Mouse (Mus musculus) lung, postnatal 0 days (tissue): Measurements from ENCODE around the gene Frrs1.

Experiments used
- CTCF ChIP-seq: IDR thresholded peaks from 2 replicates; pipeline ENCODE4 v1.5.1; 2016; ENCODE audit warnings: antibody characterized with exemption, mild to moderate bottlenecking
- EP300 ChIP-seq: IDR thresholded peaks from 2 replicates; pipeline ENCODE4 v1.6.1; 2016; ENCODE audit warnings: antibody characterized with exemption, mild to moderate bottlenecking, control low read depth

GRCm38 (mm10) chr3:116914931-116915330, 55.7 kb downstream of the Frrs1 start:
- no peak for TF ChIP-seq CTCF
- TF ChIP-seq EP300: no peak
